Mouse (Mus musculus) forebrain, postnatal 0 days (tissue): ENCODE data around the gene Rpl7a. TPM values are rescaled to one million over a fixed set of nuclear protein-coding genes. Genes with fewer than 3 reads are reported as not detected.

ENCODE experiments used
- ATAC-seq: fragments of 200-750 bp; cut with Nextera tagmentation; 2 replicates; pipeline ENCODE4 v1.8.0; 2017; ENCODE audit warnings: mild to moderate bottlenecking, moderate library complexity
- DNase-seq: peaks from one replicate; pipeline ENCODE4 v3.0.0-alpha.2; 2015
- H3K27ac ChIP-seq: fragments of 300-500 bp; sonication (generic); 2 replicates; pipeline ENCODE4 v1.5.1; 2014; ENCODE audit warnings: low read depth, mild to moderate bottlenecking, antibody characterized with exemption, low read length, moderate library complexity, mixed read lengths
- H3K27me3 ChIP-seq: fragments of 300-500 bp; sonication (generic); 2 replicates; pipeline ENCODE4 v1.6.1; 2014; ENCODE audit warnings: mild to moderate bottlenecking, low read length, mixed read lengths; ENCODE audit not compliant: insufficient read depth
- H3K36me3 ChIP-seq: fragments of 300-500 bp; sonication (generic); 2 replicates; pipeline ENCODE4 v1.6.1; 2014; ENCODE audit warnings: mild to moderate bottlenecking, moderate library complexity; ENCODE audit not compliant: insufficient read depth
- H3K4me1 ChIP-seq: fragments of 300-500 bp; sonication (generic); 2 replicates; pipeline ENCODE4 v1.6.1; 2014; ENCODE audit warnings: antibody characterized with exemption; ENCODE audit not compliant: insufficient read depth
- H3K4me2 ChIP-seq: fragments of 300-500 bp; sonication (generic); 2 replicates; pipeline ENCODE4 v1.6.1; 2014; ENCODE audit warnings: low read depth, mild to moderate bottlenecking, moderate library complexity
- H3K4me3 ChIP-seq: fragments of 300-500 bp; sonication (generic); 2 replicates; pipeline ENCODE4 v1.5.1; 2014; ENCODE audit warnings: low read depth, low read length, mixed read lengths
- H3K9ac ChIP-seq: fragments of 300-500 bp; sonication (generic); 2 replicates; pipeline ENCODE4 v1.6.1; 2014; ENCODE audit warnings: mild to moderate bottlenecking
- H3K9me3 ChIP-seq: fragments of 300-500 bp; sonication (generic); 2 replicates; pipeline ENCODE4 v1.6.1; 2016; ENCODE audit warnings: low read length
- CTCF ChIP-seq: sonication (generic); IDR thresholded peaks from 2 replicates; pipeline ENCODE4 v1.5.1; 2016; ENCODE audit warnings: antibody characterized with exemption, control low read depth, low read depth
- WGBS: fragments of 180-500 bp; shearing (Covaris S2); extraction: QIAGEN DNeasy Blood & Tissue Kit; methylation state at CpG from one replicate; pipeline ENCODE4 v1.1.7; 2014; 5-methylcytosine and 5-hydroxymethylcytosine counted together
- polyA plus RNA-seq: library from polyadenylated mRNA; unstranded; fragments of >200 nt; fragmentation: Nextera tagmentation; extraction: Ambion mirVana; gene quantifications from 2 replicates; pipeline ENCODE4 v1.2.1, GENCODE M21; 2015
- total RNA-seq: library from RNA; depleted of rRNA; stranded (reverse); fragments of >200 nt; gene quantifications from 2 replicates; pipeline ENCODE4 v1.2.3, GENCODE M21; 2014; rRNA removed

Rpl7a gene
- total and polyA plus RNA-seq, 2 experiments from 2014 or later = 522 to 1,164 TPM

DNA sequence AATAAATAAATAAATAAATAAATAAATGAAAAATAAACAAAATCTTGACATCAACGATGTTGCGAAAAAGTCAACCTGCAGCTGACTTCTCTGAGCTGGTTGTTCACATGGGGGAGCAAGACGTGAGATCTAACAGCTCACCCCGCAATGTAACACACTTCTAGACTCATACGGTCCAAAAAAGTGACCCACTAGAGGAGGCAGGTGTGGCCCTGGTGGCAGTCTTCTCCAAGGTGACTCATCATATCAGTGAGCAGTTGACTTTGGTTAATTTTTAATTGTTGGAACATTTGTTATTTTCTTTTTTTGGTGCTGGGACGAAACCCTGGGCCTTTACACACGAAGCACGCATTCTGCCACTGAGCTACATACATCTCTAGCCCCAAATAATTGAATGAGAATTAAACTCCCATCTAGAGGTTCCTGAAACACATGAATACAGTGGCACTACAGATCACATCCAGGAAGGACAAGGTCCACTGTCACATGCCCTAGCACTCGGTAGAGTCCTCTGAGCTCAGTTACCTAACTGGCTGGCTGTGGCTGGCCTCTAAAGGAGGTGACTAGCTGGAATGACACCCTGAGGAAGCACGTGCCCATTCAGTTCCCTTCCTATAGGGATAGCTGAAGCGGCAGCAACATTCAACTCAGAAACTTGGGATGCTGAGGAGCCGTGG lies 46.4 kb downstream of the Rpl7a start:
- H3K4me2 ChIP-seq = no peak overlapping the region
- H3K27me3 ChIP-seq = no peaks in the 10 kb centered on the region
- peaks cover 75% of the 10 kb centered on the region for H3K36me3 ChIP-seq
- 95% methylated on average over 12 of the region's 12 CpGs for WGBS
- no peak overlapping the region for H3K4me3 ChIP-seq
- no peak overlapping the region for H3K27ac ChIP-seq
- ATAC-seq = no peak
- no peaks in the 10 kb centered on the region for H3K9me3 ChIP-seq
- DNase-seq = no peak
- no peak overlapping the region for H3K9ac ChIP-seq
- peaks cover 5% of the 10 kb centered on the region; the same call in 1 of the 2 replicates for H3K4me1 ChIP-seq
- no peak for TF ChIP-seq CTCF

GRCm38 (mm10) chr2:26957488-26957859 lies 46.9 kb downstream of the Rpl7a start:
- no peaks in the 10 kb centered on the region for H3K9me3 ChIP-seq
- 82% methylated on average over 2 of the region's 2 CpGs for WGBS
- no peak for ATAC-seq
- no peak for DNase-seq
- no peak overlapping the region for H3K4me2 ChIP-seq
- peaks cover 7% of the 10 kb centered on the region; the same call in 1 of the 2 replicates for H3K4me1 ChIP-seq
- H3K27me3 ChIP-seq = no peaks in the 10 kb centered on the region
- no peak overlapping the region for H3K27ac ChIP-seq
- no peak for TF ChIP-seq CTCF
- H3K4me3 ChIP-seq = no peak overlapping the region
- H3K9ac ChIP-seq = no peak overlapping the region
- peaks cover 70% of the 10 kb centered on the region for H3K36me3 ChIP-seq

GRCm38 (mm10) chr2:26960756-26961155 lies 50.2 kb downstream of the Rpl7a start:
- H3K4me1 ChIP-seq = peaks cover 13% of the 10 kb centered on the region
- TF ChIP-seq CTCF = peak; percentile 62
- H3K4me3 ChIP-seq = no peak overlapping the region
- H3K36me3 ChIP-seq = peaks cover 39% of the 10 kb centered on the region
- no peaks in the 10 kb centered on the region for H3K27me3 ChIP-seq
- no peak overlapping the region for H3K9ac ChIP-seq
- ATAC-seq (no peak), DNase-seq (no peak)
- H3K27ac ChIP-seq = no peak overlapping the region
- H3K4me2 ChIP-seq = no peak overlapping the region
- 76% methylated on average over 4 of the region's 4 CpGs for WGBS
- H3K9me3 ChIP-seq = no peaks in the 10 kb centered on the region

Other genes with a start within 250 kb of the Rpl7a start
- not detected in 2 replicates for gene Lcn4, start 239.5 kb upstream of the Rpl7a start, total RNA-seq
- not detected in 2 replicates for gene Lcn4, start 239.5 kb upstream of the Rpl7a start, polyA plus RNA-seq
- not detected in 2 replicates for gene Abo, start 45.8 kb upstream of the Rpl7a start, total RNA-seq
- gene Abo, start 45.8 kb upstream of the Rpl7a start, polyA plus RNA-seq = not detected in 2 replicates
- 25.9 and 33.6 TPM in 2 replicates for gene Surf6, start 7.9 kb upstream of the Rpl7a start, total RNA-seq
- gene Surf6, start 7.9 kb upstream of the Rpl7a start, polyA plus RNA-seq = 18.9 and 22.2 TPM in 2 replicates
- gene Med22, start 87 bp upstream of the Rpl7a start, total RNA-seq = 110 and 116 TPM in 2 replicates
- 163 and 180 TPM in 2 replicates for gene Med22, start 87 bp upstream of the Rpl7a start, polyA plus RNA-seq
- 31.0 and 36.9 TPM in 2 replicates for gene Surf2, start 5.6 kb downstream of the Rpl7a start, total RNA-seq
- 52.1 and 55.1 TPM in 2 replicates for gene Surf2, start 5.6 kb downstream of the Rpl7a start, polyA plus RNA-seq
- 72.3 and 80.8 TPM in 2 replicates for gene Surf1, start 5.8 kb downstream of the Rpl7a start, total RNA-seq
- gene Surf1, start 5.8 kb downstream of the Rpl7a start, polyA plus RNA-seq = 106 and 112 TPM in 2 replicates
- gene Surf4, start 23.2 kb downstream of the Rpl7a start, total RNA-seq = 96.5 and 105 TPM in 2 replicates
- 98.6 and 103 TPM in 2 replicates for gene Surf4, start 23.2 kb downstream of the Rpl7a start, polyA plus RNA-seq
- gene Stkld1, start 23.3 kb downstream of the Rpl7a start, total RNA-seq = not detected in 2 replicates
- 0.09 and 0.33 TPM in 2 replicates for gene Stkld1, start 23.3 kb downstream of the Rpl7a start, polyA plus RNA-seq
- gene Rexo4, start 53.6 kb downstream of the Rpl7a start, total RNA-seq = 42.2 and 48.3 TPM in 2 replicates
- gene Rexo4, start 53.6 kb downstream of the Rpl7a start, polyA plus RNA-seq = 23.9 and 25.5 TPM in 2 replicates
- not detected in 2 replicates for gene Adamts13, start 62.7 kb downstream of the Rpl7a start, total RNA-seq
- gene Adamts13, start 62.7 kb downstream of the Rpl7a start, polyA plus RNA-seq = 0.79 and 0.93 TPM in 2 replicates
- gene Cacfd1, start 99.2 kb downstream of the Rpl7a start, total RNA-seq = 42.7 and 48.5 TPM in 2 replicates
- gene Cacfd1, start 99.2 kb downstream of the Rpl7a start, polyA plus RNA-seq = 69.6 and 96.3 TPM in 2 replicates
- gene Slc2a6, start 117.2 kb downstream of the Rpl7a start, total RNA-seq = 16.2 and 16.4 TPM in 2 replicates
- gene Slc2a6, start 117.2 kb downstream of the Rpl7a start, polyA plus RNA-seq = 9.6 and 10.5 TPM in 2 replicates
- gene Mymk, start 161.4 kb downstream of the Rpl7a start, total RNA-seq = not detected in 2 replicates
- gene Mymk, start 161.4 kb downstream of the Rpl7a start, polyA plus RNA-seq = 0.12 and 0.15 TPM in 2 replicates
- 24.5 and 32.9 TPM in 2 replicates for gene Adamtsl2, start 168.6 kb downstream of the Rpl7a start, total RNA-seq
- gene Adamtsl2, start 168.6 kb downstream of the Rpl7a start, polyA plus RNA-seq = 12.7 and 14.8 TPM in 2 replicates
- 7.5 and 7.8 TPM in 2 replicates for gene Fam163b, start 231.7 kb downstream of the Rpl7a start, total RNA-seq
- 23.9 and 26.2 TPM in 2 replicates for gene Fam163b, start 231.7 kb downstream of the Rpl7a start, polyA plus RNA-seq